Mouse (Mus musculus) CD4-positive, CD25-positive, alpha-beta regulatory T cell, adult 2 months (primary cell): ENCODE measurements at regions not wholly inside any gene's neighbourhood (a gene's known extent, or its start where the extent isn't known, plus 50 kb on each side); places are given as distances from the start of the nearest gene placed in this dataset.
"Not testable (repeated sequence)": the region's sequence is repeated elsewhere in the genome, so short reads cannot be mapped to it uniquely, and the experiment has no call there.

Experiments
- DNase-seq: peaks from one replicate; pipeline ENCODE4 v3.0.0-alpha.2; 2012; ENCODE audit warnings: low read depth, low spot score

GRCm38 (mm10) chr7:29639591-29639990 is 87.2 kb downstream of the Catsperg2 start:
- DNase-seq: not testable (repeated sequence)

- DNase-seq: no peak
These were observed 83.9 kb upstream of the Sipa1l3 start for GRCm38 (mm10) chr7:29602356-29602755.

DNA sequence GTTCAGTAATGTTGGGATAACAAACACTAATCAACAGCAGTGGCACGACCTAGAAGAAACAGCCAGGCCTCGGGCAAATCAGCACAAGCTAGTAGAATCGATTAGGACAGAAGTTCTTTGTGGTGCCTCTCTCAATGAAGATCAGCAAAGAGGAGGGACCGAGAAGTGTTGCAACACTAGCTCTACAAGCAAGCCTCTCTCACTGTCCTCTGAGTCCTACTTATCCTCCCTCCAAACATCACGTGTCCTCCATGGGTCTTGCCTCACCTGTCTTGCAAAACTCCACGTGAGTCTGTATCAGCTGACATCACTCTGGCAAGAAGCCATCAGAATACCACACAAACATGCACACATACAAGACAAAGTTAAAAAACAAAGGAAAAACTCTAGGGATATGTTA is 82.9 kb upstream of the Sipa1l3 start:
- no peak for DNase-seq

DNA sequence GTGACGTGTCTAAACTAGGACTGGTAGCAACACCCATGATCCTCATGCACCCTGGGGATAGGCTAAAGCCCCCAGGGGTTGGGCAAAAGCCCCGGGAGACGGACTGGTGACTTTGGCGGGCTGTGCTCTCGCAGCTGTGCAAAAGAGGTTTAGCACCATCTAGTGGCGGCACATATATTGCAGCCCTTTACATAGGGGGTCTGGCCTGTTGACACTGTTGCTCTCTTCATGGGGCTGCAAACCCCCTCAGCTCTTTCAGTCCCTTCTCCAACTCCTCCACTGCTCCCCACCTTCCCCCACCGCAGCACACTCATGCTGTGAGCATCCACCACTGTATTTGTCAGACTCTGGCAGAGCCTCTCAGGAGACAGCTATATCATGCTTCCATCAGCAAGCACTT is 78.8 kb upstream of the Sipa1l3 start:
- peak; percentile 57 for DNase-seq

GRCm38 (mm10) chr7:29578128-29578527 is 59.7 kb upstream of the Sipa1l3 start:
- DNase-seq: no peak

GRCm38 (mm10) chr7:29575606-29576005 is 57.2 kb upstream of the Sipa1l3 start:
- DNase-seq: no peak
